Mouse (Mus musculus): ENCODE measurements at regions not wholly inside any gene's neighbourhood (a gene's known extent, or its start where the extent isn't known, plus 50 kb on each side); places are given as distances from the start of the nearest gene placed in this dataset.

DNA sequence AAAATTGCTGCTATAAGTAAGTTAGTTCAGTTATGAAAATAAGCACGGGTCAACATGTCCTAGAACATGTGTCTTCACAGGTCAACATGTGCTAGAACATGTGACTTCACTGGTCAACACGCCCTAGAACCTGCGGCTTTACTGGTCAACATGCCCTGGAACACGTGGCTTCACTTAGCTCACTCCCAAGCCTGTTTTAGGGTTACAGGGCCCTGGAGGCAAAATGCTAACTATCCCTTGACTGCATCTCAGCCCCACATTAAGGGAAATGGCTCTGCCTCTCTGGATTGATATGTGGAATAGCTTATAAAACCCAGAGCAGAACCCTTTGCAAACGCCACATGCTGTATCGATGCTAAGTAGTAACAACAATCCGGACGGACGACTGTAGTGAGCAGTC is 67.8 kb downstream of the Nkx6-1 start:
- DNase-seq (ENCODE audit: low spot score): no peak

DNA sequence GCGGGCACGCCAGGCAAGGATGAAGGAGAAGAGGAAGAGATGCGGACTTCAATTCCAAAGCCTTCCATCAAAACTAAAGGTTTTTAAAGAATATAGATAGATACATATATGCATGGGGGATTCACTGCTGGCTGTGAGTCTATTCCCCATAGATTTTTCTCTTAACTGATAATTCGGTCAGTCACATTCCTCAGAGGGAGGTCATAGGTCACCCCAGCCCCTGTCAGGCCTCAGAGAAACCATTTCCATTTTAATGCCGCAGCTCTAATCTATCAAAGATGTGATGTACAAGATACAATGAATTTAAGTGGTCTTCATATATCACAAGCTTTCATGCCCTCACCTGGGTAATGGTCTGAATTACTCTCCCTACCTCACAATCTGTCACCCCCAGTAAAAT is 73.6 kb downstream of the Nkx6-1 start:
- DNase-seq (ENCODE audit: low spot score): no peak

DNA sequence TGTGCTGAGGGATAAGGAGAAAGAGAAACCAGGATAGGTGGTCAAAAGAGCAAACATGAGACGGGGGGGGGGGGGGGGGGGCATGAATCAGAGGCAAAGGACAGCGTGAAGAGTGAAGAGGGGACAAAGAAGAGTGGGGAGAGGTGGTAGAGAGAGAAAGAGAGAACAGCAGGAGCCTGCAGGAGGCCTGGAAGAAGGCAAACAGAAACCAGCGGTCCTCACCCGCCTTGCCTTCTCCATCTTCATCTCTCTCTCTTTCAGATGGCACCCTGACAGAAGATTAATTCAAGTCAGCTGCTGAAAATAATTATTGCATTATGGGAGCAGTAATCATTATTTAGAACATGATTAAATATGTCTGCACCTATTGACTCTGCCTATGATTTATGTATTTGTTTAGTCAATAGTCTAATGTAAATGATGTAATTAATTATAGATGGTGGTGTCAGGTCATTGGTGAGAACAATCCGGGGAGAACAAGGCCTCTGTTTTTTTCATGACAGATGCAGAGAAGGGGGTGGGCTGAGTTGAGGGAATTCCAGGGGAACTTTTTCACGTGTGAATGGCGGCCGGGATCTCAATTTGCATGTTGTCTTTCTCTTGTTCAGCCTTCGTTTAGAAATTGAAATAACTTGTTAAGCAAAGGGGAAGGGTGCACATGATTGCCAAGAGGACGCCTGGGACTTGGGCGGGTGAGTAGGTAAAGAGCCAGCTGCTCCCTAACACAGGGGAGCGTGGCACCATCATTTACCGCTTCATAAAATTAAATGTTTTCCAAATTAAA is 74.3 kb downstream of the Nkx6-1 start:
- no peak for DNase-seq (ENCODE audit: low spot score)

DNA sequence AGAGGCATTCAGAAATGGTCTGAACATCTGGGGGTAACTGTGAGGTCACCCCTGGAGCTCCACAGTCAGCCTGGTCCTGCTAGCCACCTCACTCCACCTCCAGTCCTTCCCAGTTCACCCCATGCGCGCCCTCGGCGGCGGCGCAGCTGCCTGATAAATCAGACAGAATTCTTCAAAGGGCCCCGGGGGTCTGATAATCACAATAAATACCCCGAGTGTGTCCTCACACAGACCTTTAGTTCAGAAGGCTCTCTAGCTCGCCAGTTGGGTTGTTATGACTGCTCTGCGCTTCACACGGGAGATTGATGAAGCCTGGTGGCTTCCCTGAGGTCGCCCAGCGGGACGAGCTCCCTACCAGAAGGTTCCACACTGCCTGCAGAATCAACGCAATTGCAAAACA is 91.8 kb downstream of the Nkx6-1 start:
- DNase-seq (ENCODE audit: low spot score): no peak

DNA sequence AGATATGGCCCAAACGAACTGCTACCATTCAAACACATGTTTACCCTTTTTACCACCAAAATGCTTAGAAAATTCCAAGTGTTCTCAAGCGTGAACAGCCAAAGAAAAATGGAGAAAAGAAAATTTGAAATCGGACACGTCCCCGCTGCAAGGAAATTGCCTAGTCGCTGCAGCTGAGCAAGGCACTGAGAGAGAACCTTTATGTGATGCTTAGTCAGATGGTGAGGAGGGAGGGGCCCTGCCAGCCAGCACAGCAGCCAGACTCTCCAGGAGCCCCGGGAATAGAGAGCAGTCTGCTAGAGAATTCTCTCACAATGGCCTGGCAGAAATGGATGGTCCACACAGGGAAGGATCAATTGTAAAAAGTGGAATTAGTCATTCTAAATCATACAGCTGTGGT is 99.0 kb downstream of the Nkx6-1 start:
- no peak for DNase-seq (ENCODE audit: low spot score)

DNA sequence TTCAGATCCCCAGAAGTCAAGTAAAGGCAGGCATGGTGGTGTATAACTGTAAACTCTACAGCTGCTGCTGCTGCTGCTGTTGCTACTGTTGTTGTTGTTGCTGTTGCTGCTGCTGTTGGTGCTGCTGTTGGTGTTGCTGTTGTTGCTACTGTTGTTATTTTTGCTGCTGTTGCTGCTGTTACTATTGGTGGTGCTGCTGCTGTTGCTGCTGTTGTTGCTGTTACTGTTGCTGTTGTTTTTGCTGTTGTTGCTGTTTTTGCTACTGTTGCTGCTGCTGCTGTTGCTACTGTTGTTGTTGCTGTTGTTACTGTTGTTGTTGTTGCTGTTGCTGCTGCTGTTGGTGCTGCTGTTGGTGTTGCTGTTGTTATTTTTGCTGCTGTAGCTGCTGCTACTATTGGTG is 104.4 kb downstream of the Nkx6-1 start:
- no peak for DNase-seq (ENCODE audit: low spot score)

DNA sequence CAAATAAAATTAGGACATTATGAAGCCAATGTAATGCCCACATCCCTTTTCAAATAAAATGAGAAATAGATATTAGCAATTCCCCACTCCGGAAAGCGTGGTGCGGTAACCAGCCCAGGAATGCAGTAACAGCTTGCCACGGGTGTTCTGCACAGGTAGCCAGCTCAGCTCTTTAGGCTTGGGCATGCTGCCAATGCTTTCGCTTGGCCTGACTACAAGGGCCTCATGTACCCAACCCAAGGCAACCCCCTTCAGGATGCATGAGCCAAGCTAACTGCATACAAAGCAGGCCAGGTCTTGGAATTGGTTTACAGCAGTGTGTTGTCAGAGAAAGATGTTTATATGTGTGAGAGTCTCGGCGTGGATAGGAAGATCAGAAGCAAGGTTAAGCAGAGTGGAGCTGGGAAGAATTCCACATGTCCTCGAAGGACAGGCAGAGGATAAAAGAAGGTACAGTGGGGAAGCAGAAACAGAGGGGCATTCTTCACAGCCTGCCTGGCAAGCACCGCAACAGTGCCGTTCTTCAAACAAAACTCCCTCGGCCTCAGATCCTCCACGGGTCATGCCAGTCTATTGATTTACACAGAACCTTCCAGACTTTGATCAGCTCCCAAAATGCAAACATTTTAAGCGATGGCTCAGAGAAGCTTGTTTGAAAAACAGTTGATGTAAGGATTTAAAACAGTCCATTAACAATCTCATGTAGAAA is 106.4 kb downstream of the Nkx6-1 start:
- no peak for DNase-seq (ENCODE audit: low spot score)

DNA sequence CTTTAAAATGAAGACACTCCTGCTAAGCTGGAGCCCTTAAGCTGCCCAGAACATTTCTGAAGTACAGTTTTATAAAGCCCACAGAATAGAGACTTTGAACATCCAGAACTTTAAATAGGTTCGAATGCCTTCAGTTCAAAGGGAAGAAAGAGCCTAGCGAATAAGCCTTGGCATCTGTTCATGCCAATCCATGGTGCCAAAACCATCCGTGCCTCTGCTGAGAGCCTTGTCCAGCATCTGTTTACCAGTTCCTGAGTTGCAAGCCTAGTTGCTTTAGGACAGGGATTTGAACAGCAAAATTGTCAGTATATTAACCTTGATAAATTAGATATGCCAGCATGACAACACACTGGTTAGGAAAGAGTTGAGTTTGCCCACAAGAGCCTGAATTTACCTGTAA is 107.6 kb downstream of the Nkx6-1 start:
- no peak for DNase-seq (ENCODE audit: low spot score)

DNA sequence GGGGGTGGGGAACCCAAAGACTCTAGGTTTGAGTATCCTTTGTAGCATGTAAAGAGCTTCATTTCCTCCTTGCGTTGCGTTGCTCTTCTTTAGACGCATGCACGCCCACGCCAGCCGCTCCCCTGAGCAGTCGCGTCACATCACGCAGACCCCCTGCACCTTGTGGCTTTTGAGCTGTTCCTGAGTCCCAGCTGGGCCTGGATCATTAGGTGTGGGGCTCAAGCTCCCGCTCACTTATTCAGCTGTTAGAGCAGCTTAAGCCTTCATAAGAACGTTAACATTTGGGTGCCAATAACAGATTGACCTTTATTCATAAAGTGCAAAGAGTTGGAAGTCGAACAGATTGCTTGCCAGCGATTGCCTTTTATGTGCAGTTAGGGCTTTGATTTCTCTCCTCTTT is 121.5 kb downstream of the Nkx6-1 start:
- no peak for DNase-seq (ENCODE audit: low spot score)

DNA sequence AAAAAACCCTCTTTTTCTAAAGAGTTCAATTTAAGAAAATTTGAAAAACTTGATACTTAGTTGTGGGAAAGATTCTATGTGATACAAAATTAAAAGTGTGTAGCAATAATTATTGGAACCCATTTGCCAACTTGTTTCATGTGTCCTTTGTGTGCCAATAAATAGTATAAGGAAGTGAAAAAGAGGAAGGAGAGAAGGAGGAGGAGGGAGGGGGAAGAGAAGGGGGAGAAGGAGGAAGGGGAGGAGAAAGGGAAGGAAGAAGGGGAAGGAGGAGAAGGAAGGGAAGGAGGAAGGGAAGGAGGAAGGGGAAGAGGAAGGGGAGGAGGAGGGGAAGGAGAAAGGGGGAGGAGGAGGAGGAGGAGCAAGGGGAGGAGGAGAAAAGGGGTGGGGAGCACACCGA is 125.0 kb downstream of the Nkx6-1 start:
- DNase-seq (ENCODE audit: low spot score): no peak

DNA sequence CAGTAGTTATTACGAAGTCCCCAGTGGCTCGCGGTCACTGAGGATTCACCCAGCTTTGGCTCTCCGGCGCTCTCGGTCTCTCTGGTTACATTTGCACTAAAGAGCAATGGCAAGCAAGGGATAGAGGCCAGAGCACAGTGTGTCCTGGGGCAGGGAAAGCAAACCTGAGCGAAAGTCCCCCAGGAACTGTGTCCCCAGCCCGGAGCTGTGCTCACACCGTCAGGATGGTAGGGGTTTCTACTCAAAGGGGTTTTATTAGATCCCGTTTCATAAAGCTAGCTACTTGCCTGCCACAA is 125.6 kb downstream of the Nkx6-1 start:
- no peak for DNase-seq (ENCODE audit: low spot score)

DNA sequence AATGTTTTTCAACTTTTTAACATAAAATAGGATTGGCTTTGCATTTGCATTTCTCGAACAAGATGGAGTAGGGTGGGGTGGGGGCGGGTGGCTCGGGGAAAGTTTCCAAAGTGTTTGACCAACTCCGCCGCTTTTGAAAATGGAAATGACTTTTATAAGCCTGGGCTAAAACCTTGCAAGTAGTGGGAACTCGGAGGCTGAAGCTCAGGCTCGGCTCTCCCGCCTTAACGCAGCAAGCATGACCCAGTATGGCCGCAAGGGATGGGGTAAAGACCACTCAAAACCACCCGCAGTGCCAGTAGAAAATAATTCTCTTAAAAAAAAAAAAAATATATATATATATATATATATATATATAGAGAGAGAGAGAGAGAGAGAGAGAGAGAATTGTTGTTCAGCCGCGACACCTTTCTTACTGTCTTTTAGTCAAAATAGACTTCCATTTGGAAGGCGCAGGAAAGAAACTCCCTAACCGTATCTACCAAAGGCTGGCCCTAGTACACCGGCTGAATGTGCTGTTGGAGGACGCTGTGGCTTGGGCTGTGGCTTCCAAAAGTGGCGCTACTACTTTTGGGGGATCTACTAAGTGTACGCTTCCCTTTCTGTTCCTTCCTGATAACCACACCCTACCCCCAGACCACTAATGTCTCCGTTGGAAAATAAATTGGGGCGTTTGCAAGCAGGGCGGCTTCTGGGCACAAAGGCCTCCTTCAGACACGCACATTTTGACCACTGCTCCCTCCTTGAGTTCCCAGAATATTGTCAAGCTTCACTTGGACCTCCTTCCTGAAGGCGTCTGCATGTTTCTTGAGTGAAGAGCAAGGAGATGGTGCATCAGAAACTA is 126.2 kb downstream of the Nkx6-1 start:
- no peak for DNase-seq (ENCODE audit: low spot score)

DNA sequence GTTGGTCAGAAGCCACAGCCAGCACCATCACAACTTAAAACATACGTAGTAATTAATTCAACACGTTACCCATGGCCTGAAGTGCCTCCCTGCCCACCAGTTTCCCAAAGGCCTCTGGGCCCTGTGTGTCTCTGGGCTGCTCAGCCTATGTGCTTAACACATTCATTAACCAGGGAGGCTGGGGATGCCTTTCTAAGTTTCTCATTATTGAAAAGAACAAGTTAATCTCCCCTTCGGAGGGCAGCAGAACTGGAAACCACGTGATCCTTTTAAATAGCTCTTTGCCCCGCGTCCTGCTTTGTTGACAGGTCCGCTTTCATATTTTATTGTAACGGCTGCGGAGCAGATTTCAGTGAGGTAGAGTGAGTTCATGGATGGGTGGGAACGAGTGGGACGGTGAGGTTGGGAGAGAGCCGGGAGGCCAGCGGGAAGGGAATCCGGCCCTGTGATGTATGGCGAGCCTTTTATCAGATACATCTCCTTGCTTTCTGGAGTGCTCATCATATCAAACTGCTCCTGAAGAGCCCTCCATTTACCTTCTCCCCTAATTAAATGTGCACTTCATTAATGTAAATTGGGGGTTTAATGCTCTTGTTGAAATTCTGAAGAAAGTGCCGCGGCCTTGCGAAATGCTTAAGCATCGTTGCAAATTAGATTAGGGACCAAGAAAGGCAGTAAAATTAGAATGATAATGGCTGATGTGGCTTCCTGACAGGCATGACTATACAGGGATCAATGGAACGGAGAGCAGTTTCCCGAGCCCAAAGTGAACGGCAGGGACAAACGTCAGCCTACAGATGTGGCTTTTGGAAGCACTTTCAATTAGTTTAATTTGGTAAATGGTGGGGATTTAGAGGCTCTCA is 127.0 kb downstream of the Nkx6-1 start:
- no peak for DNase-seq (ENCODE audit: low spot score)

DNA sequence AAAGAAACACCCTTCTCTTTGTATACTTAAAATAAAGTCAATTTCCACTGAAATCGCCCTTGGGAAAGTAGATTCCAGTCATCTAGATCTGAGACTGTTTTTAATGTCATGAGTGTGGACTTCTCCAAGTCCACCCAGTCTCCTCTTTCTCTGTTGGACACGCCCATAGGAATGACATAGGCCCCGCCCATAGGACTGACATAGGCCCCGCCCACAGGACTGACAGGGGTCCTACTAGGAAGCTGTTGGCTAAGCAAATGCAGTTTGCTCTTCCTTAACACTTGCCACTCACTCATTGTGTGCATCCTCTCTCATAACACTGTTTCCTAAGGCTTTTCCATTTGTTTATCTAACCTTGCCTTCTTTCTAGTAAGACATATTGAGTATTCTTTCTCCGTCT is 129.3 kb downstream of the Nkx6-1 start:
- DNase-seq (ENCODE audit: low spot score): no peak

DNA sequence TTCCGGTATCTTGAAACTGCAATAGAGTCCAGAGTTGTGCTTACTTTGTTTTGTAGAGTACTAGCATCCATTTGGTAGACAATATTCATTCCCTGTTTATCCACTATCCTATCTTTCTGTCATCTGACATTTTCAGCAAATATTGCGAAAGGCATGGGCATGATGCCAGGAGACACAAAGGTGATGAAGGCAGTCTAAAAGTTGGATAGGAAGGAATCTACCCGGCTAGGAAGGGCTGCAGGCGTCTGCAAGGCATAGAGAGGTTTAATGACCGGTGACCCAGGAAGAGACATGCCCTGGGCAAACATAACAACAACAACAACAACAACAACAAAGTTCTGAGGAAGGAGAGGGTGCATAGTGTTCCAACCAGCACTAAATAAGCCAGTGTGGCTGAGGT is 139.4 kb downstream of the Nkx6-1 start:
- no peak for DNase-seq (ENCODE audit: low spot score)

DNA sequence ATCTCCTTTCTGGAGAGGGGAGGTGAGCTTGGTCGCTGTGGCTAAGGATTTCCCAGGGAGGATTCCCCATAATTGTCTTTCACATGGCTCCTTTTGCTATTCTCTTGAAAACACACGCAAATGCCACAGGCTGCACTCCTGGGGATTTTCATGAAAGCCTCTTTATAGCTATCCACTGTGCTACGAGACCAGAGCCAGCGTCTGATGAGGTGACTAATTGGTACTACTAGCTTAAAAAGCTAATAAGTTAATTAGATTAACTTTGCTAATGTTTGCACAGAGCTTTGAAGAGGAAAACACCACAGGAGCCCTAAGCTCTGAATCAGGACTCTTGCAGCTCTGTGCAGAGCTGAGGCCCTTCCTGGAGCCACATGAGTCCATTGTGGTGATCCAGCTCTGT is 140.1 kb downstream of the Nkx6-1 start:
- DNase-seq (ENCODE audit: low spot score): no peak

DNA sequence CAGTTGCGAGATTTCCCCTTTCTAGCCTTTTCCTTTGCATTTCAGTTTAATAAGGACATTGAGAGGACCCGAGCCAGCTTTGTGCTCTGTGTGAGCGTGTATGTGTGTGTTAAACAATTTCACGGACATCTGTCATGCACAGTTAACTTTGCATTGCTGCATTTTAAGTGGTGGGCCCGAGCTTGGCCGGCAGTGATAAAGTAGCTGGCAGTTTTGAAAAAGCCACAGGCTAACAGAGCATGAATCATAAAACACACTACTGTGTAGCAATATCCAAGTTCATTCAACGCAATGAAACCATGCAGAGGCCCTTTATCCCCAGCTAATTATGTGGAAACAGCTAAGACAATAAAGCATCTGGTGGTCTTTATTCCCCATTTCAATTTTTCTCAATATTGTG is 140.9 kb downstream of the Nkx6-1 start:
- no peak for DNase-seq (ENCODE audit: low spot score)

DNA sequence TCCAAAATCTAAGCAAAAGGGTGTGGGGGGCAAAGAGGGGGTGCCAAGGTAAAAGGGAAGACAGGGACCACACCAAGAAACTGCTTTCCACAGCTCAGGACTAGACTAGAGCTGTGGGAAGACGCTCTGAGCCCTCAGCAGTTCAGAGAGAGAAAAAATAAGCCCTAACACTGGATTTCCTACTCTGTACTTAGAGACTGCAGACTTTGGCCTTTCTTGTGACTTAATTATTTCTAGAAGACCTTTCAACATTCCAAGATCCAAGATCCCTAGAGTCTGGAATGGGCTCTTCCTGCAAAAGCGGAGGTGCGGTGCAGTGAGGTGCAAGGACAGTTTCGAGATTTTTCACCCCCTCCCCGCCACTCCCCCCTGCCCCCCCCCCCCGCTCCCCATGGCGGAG is 141.3 kb downstream of the Nkx6-1 start:
- no peak for DNase-seq (ENCODE audit: low spot score)

DNA sequence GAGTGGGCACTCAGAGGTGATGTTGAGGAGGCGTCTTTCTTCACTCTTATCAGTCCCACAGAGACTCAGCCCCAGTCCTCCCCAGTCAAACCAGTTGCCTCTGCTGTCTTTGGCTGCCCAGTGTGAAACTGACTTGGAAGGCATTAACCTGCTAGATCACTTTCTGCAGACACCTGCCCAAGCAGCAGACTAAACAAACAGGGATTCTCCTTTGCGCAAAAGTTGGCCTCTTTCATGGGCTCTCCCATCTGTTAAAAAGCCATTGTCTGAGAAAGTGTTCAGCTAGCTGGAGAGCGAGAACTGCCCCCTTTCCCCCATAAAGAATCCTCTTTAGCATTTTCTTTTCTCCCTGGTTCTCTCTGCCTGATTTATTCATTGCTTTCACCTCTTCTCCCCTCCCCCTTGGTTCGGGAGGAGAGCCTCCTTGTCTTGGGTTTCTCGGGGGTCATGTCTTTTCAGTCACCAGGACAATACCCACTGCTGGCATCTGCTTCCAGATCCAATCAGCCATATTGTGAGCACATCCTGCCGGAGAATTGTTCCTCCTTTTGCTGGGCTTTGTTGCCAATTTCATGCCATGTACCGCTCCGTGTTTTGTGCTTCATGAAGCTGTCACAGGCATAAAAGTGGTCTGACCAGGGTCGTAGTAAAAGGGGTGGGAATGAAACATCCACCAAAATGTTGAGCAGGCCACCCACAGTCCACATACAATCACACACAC is 143.7 kb downstream of the Nkx6-1 start:
- no peak for DNase-seq (ENCODE audit: low spot score)

DNA sequence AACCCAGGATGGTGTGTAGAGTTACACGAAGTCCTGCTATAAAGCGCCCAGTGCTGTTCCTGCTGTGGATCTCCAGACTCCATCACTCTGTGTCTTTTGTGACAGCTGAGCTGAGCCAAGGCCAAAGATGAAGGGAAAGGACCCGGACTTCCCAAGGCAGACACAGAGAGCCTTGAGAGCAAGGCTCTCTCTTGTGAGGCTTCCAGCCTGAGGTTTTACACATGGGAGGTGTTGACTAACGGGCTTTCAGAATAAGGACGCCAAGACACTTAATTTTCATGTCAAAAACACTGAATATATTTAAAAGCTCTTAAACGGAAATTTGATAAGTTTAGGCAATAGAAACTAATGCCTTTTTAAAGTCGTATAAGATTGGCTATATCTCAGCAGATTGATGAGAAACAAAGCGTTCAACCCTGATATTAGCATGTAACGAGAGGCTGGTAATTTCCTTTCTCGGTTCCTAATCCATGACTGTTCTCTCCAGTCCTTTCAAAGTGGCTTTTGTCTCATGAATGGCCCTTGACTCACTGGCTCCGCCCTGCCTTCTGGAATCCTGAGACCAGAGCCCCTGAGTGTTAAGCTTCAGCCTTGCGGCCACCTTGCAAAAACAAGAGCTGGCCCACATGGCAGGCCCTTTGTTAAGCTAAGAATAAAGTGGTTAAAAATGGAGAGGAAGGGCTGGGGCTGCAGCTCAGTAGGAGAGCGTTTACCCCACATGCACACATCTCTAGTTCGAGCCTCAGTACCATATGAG is 145.8 kb downstream of the Nkx6-1 start:
- no peak for DNase-seq (ENCODE audit: low spot score)

DNA sequence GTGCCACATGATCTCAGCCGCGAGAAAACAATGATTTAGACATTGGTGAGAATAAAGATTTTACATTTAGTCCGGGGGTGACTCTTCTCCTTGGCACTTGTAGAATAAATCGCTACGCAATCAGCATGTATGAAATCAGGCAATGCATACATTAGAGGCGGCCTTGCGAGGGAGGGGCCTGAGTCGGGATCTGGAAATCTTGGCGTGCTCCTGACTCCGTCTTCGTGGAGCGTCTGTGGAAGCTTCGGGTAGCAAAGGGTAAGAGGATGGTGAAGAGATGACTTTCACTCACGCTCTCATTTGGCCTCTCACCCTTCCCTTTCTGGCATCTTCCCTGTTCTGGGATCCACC is 167.1 kb downstream of the Nkx6-1 start:
- DNase-seq (ENCODE audit: low spot score): no peak
